Mouse (Mus musculus): ENCODE results near the gene Gm10642.
A peak's percentile ranks its signal among the peaks of the same experiment; 100 is the strongest.

Gene Gm10642

DNA sequence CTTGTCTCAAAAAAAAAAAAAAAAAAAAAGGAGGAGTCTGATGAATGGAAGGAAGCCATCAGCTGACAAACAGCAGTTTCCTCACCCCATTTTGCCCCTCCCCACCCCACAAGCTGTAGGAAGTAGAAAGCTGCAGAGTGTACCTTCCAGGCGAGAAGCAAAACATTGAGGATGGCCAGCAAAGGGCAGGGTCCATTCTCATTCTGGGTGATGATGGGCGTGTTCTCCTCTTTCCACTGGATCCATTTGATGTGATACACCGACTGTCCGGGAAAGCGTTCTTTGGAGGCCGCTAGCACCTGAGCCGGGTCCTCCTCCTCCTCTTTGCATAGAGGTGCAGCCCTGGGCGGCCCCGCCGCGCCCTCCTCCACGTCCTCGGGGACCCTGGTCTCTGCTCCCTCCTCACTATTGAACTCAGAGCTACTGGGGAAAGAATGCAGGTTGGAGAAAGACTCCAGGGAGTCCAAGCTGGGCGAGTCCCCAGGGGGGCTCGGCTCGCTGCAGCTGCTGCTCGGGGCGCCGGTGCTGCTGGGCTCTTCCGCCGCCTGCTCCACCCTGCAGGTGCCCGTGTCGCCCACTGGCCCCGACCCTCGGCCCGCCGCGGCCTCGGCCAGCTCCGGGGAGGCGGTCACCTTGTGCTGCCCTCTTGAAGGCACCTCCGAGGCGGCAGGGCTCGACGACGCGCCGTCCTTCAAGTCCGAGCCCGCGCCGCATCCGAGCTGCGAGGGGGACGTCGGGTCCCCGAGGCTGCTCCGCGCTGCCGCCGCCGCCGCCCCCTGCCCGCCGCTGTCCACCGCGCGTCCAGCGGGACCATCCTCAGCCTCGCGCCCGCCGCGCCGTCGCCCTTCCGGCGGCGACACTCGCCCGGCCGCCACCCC is at the start of gene Gm10642:
Gene Gm10642, plus strand, starts transcription at position 122 of the 878 bp plus-strand sequence.
- DNase-seq (ENCODE audit: low read depth, low spot score) = peak; percentile 13

DNA sequence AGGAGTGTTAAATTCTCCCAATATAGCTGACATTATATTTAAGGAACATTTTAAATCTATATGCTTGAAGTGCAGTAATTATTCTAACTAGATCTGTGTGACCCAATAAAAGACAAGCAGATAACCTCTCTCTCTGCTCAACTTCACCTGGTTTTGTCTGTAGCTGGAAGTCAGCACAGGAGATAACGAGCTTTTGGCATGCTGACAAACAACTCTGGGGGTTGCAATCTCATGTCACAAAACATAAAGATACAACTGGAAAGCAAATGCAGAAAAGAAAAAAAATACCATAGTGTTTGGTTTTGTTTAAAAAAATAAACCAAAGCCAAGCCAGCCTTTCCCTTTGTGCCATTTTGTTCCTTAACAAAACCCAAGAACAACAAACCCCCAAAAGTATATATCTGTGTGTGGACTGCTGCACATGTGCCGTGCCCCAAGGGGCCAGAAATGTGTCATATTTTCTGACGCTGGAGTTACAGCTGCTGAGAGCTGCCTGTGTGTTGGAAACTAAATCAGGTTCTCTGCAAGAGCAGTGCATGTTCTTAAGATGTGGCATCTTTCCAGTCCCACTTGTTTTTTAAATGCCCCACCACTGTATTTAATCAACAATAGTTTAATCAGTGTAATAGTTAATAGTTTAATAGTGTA is 44.9 kb upstream of the Gm10642 start:
- no peak for DNase-seq (ENCODE audit: low read depth, low spot score)

DNA sequence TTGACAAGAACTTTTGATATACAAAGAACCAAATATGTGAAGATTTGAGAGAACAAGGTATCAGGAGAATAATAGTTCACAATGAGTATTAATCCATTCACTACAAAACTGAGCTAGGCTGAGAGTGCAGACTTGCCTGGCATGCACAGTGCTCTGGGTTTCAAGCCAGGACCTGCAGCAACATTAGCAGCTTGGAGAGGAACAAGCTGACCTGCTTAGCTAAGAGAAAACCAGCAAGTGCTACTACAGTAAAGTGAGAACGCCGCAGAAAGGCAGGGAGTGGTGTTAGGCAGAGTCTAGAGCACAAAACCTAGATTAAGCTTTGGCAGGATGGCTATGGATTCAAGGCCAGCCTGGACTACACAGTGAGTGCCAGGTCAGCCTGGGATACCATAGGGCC is 26.3 kb upstream of the Gm10642 start:
- no peak for DNase-seq (ENCODE audit: low read depth, low spot score)

DNA sequence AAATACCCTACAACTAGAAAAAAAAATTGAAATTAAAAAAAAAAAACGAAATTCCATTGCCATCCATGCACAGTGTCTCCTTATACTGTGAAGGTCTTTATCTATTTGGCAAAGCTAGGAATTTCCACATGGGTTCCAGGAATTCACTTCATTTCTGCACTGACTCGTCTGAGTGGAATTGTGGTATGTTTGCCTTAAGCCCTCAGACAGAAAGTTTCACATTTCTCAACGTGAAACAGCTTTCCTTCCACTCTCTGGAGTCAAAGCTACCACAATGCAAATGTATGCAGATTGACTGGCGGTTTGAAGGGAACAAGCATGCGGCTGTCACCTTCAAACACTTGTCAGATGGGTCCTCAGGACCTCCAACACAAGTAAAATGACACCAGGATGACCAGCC is 24.4 kb upstream of the Gm10642 start:
- no peak for DNase-seq (ENCODE audit: low read depth, low spot score)

DNA sequence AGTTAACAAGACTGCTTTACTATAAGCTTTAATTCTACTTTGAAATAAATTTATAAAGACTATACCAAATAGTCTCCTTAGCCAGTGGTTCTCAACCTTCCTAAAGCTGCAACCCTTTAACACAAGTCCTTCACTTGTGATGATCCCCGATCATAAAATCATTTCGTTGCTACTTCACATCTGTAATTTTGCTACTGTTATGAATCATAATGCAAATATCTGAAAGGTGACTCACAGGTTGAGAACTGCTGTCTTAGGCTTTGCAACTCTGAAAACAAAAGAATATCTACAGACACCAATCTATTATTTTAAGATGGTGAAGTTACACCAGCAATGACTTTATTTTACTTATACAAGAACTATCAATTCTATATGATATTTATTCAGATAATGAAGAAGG is 19.3 kb upstream of the Gm10642 start:
- no peak for DNase-seq (ENCODE audit: low read depth, low spot score)

DNA sequence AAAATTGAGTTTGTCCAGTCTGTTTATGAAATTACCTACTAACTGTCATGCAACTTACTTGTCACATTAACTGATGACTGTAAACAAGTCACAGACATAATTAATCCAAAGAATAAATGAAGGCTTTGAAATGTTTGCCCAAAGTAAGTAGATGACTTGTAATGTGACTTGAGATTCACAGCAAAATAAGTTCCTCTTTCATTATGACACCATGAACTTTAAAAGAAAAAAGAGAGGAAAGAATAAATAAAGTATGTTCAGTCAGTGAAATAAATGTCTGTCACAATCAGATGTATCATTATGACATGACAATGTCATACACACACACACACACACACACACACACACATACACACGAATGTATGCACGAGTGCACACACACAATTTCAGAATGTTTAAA is 5.8 kb upstream of the Gm10642 start:
- no peak for DNase-seq (ENCODE audit: low read depth, low spot score)

DNA sequence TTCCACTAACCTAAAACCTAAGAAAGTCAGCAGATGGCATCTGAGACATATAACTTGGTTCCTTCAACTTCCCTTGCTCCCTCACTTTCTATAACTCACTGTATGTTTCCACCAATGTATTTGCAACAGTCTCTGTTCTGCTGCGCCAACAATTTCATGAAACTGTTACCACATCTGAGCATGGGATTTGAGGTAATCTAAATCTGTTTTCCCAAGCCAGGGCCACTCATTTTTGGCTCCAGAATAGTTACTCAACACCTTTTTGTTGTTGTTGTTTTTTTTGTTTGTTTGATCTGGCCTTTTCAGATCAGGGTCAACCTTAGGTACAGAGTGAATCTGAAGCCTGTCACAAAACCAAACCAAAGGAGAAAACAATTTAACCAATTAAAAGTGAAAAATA is 5.1 kb upstream of the Gm10642 start:
- DNase-seq (ENCODE audit: low read depth, low spot score) = no peak

DNA sequence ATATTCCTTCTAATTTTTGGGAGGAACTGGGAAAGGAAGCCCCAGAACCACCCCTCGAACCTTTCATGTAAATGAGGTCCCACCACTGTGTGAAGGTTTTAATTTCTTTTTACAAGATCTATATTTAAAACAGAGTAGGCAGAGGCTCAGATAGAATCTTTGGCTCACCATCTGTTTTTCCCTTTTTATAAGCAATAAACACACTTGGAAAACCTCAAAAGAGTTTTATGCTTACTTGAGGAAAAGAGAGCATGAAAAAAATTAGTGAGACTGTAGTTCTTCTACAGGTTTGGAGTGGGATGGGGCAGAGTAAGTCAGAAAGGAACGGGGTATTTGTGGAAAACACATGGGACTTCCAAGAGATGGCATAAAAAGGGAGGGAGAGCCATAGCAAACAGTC is 3.8 kb upstream of the Gm10642 start:
- no peak for DNase-seq (ENCODE audit: low read depth, low spot score)

DNA sequence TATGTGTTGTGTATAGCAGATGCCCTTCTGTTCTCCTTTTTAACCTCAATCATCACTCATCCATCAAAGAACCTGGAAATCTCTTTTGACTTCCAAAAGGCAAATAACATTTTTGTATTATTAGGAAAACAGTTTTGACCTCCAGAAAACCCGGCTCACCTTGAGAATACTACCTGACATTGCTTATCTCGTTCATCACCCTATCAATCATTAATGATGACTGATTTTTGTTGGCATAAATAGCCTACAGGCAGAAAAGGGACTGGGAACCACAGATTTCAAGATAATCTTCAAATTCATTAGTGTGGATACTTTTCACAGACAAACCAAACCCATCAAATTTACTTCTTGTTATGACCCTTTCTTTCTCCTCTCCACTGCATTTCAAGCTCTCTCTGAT is 2.2 kb upstream of the Gm10642 start:
- no peak for DNase-seq (ENCODE audit: low read depth, low spot score)

DNA sequence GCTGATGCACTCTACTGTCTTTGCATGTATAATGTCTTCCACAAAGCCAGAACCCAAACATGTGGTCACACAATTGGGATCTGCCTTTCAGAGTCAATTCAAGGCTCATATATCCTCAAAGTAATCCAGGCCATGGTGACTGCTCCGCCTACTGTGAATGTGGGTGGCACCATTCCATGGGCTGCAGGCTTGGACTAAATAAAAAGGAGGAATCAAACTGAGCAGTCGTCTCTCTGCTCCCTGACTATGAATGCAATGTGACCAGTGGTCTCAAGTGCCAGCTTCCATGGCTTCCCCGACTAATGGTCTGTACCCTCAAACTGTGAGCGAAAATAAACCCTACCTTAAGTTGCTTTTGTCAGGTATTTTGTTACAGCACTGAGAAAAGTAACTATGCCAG is 1.6 kb upstream of the Gm10642 start:
- DNase-seq (ENCODE audit: low read depth, low spot score) = no peak

DNA sequence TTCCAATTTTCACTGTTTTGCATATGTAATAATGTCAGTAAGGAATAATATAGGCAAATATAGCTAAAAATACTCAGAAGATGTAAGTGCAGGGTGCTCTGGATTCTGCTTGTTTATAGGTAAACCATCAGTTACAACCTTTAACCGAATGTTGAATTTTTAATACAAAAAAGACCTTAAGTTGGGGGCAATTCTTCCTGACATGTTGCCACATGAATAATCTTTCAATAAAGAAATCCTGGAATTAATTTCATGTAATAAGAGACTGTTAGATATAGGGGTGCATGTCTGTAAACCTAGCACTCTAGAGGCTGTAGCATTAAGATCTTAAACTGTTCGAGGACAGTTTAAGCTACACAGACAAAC is 304 bp upstream of the Gm10642 start:
- DNase-seq (ENCODE audit: low read depth, low spot score) = no peak

DNA sequence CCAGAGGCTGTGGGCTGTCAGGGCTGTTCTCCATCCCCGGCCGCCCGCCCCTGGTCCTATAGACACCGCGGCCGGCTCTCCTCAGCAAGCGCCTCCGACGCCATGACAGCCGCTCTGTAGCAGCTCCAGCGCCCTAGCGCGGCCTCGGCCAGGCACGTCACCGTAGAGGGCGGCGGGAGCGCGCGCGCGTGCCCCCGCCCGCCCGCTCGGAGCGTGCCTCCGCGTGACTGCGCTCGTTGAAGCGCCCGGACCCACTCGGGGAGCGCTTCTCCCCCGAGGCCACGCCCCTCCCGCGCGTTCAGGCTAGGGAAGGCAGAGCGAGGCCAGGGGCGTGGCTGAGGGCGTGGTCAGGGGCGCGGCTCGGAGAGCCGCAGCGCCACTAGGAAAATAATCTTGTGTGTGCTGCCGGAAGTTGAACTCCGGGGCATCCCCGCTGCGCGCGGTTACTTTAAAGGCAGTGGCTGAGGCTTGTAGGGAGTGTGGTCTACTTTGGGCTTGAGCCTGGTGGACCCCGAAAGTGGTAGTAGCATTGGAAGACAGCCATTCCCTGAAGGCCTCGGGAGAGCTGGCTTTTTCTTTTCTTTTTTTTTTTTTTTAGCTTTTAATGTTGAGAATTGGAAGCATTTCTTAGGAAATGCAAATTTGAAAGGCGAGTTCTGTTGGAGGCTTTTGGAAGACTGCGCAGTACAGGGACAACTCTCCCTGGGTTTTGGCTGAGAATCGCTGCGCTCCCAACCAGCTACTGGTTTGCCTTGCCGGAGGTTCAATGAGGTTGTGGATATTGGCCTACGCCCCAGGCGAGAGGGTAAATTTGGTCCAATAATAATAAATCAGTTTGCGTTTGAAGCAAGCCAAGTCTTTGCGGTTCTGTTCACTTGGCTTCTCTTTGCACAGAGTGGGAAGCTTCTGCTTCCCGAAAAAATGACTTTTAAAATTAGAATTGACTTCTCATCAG is 1.2 kb downstream of the Gm10642 start, which contains the start of gene Mindy2:
Gene Mindy2, minus strand, starts transcription at position 162 of the 955 bp plus-strand sequence.
- DNase-seq (ENCODE audit: low read depth, low spot score) = peak; percentile 97

DNA sequence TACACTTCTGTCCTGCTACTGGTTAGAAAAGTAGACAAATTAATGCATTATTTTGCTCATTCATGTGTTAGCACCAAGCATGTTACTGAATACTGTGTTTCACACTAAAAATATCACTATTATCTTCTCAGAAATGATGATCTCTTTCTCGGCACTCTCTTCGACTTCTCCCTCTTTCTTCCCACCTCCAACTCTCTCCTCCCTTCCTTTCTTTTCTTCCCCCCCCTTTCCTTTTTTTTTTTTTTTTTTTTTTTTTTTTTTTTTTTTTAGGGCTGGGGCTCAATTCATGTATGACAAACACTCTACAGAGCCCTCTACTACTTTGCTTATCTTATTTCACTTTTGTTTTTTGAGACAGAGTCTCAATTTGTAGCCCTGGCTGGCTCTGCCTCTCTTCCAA is 2.2 kb downstream of the Gm10642 start:
- DNase-seq (ENCODE audit: low read depth, low spot score) = no peak

DNA sequence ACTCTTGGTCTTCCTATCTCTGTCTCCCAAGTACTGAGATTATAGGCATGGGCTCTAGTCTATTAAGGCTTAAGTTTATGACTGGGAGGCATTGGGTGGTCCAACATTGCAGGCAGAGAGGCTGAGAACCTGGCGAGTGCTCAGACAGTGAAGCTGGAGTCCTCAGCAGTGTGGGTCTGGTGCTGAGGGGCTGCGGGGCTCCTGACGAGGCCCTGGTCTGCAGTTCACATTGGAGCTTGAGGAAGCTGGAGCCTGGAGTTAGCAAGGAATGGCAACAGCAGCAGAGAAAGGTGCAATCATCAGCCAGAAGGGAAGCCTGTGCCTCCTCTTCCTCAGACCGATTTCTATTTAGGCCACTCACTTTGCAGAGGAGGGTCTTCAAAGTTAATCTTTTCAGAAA is 8.8 kb downstream of the Gm10642 start:
- no peak for DNase-seq (ENCODE audit: low read depth, low spot score)

DNA sequence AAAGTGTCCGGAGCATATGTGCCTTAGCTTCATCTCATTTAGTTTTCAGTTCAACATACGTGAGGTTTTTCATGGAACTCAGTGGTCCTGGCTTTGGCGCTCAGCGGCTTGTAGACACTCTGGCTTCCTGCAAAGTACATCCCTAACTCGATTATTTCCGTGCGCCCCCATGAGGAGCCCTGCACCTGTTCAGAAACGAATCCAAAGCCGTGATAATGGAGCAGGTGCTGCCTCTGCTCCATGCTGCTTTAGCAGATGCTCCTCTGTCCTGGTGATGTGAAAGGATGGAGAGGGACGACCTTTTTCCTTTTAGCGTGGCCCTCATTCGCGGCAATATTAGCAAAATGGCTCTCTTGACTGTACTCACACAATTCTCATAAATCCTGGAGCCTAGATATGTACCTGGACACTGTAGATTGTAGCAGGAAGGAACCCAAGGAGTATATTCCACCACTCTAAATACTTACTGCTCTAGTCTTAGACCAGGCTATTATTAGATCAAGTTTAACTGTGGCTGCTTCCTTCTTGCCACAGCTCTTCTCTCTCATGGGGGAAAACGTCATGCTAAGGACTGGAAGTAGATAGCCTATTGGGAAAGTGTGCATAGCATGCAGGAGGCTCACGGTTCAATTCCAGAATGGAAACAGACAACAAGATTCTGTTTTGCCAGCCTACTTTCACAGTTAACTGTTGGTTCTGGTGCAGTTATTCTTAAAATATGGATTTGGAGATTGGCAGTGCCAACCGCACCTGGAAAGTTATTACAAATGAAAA is 9.5 kb downstream of the Gm10642 start:
- DNase-seq (ENCODE audit: low read depth, low spot score) = no peak

DNA sequence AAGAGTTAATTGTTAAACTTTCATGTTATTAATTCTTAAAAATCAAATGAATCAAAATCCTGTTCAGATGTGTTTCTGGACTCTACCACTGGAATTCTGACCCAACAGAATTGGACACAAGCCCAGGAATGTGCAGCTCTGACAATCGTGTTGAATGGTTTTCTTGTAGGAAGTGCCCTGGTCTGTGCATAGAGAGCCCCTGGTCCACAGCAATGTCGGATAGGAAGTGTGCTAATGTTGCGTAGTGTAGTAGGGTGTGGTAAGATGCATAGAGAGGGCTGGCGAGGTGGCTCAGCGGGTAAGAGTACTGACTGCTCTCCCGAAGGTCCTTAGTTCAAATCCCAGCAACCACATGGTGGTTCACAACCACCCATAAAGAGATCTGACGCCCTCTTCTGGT is 10.8 kb downstream of the Gm10642 start:
- no peak for DNase-seq (ENCODE audit: low read depth, low spot score)

DNA sequence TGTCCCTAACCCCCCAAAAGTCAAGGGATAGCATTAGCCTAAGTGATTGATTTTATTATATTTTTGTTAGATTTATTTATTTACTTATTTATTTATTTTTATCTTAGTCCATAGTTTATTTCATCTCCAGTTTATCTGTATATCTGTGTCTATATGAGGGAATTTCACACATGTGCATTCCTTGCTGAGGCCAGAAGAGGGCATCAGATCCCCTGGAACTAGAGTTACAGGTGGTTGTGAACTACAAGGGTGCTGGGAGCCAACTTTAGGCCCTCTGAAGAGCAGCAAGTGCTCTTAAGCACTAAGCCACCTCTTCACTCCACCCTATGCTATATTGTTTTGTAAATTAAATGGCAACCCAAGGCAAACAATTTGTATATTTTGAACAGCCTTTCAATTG is 12.0 kb downstream of the Gm10642 start:
- DNase-seq (ENCODE audit: low read depth, low spot score) = no peak

DNA sequence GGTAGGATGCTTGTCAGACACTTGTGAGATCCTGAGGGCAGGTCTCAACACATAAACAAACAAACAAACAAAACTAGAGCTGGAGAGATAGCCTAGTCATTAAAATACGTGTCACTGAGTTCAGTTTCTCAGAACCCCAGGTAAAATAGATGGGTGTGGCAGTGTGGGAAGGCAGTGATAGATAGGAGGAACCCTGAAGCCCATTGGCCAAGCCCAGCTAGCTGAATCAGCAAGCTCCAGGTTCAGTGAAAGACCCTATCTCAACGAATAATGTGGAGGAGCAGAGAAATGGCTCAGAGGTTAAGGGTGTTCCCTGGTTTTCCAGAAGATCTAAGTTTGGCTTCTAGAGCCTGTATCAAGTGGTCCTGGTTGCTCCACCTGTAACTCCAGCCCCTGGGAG is 13.1 kb downstream of the Gm10642 start:
- DNase-seq (ENCODE audit: low read depth, low spot score) = no peak

DNA sequence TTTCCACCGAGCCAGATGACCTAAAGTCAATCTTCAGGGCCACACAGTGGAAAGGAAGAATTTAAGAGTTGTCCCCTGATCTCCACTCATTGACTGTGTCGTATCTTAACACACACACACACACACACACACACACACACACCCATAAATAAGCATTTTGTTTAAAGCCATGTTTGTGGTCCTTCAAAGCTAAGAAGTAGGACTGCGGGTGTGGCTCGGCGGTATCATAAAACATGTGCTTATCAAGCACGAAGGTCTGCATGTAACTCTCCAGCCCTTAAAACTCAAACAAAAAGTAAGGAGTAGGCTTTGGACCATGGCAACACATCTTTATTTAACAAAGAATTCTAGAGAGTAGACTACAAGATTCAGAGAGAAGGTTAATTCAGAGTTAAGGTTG is 14.3 kb downstream of the Gm10642 start:
- no peak for DNase-seq (ENCODE audit: low read depth, low spot score)

DNA sequence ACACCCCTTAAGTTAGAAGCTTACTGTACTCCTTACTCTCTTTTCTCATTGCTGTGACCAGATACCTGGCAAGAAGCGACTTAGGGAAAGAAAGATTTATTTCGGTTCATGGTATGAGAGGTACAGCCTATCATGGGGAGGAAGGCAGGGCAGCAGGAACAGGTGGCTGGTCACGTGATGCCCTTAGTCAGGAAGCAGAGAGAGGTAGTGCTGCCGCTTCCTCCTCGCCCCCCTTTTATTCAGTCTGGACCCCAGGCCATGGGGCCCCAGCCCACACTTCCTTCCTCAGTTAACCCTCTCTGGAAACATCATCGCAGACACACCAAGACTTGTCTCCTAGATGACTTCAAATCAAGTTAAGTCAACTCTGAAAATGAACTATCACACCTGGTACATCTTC is 15.2 kb downstream of the Gm10642 start:
- no peak for DNase-seq (ENCODE audit: low read depth, low spot score)

Data from embryo, embryonic 11.5 days (tissue).